Mouse (Mus musculus) induced T-regulatory cell, adult 2 months (primary cell): ENCODE results near the gene Ccdc163.
A peak's percentile ranks its signal among the peaks of the same experiment; 100 is the strongest.
"Not testable (repeated sequence)": the region's sequence is repeated elsewhere in the genome, so short reads cannot be mapped to it uniquely, and the experiment has no call there.

ENCODE experiments used
- DNase-seq: peaks from one replicate; pipeline ENCODE4 v3.0.0-alpha.2; 2012; ENCODE audit warnings: low read depth

The Ccdc163 gene

GRCm38 (mm10) chr4:116708201-116708764 is at the start of gene Ccdc163, which contains the start of gene Mmachc:
Gene Ccdc163, plus strand, starts transcription at chr4:116708509.
Gene Mmachc, minus strand, starts transcription at chr4:116708406.
- DNase-seq, result peak; percentile 94

- DNase-seq, result no peak
Measured at GRCm38 (mm10) chr4:116659474-116659873, 48.8 kb upstream of the Ccdc163 start.

GRCm38 (mm10) chr4:116659916-116660315 is 48.4 kb upstream of the Ccdc163 start:
- not testable (repeated sequence) for DNase-seq

- DNase-seq, result no peak
Measured at GRCm38 (mm10) chr4:116660829-116661228, 47.5 kb upstream of the Ccdc163 start.

GRCm38 (mm10) chr4:116661998-116662397 is 46.3 kb upstream of the Ccdc163 start:
- no peak for DNase-seq

- no peak for DNase-seq
Measured at GRCm38 (mm10) chr4:116666625-116667024, 41.7 kb upstream of the Ccdc163 start.

- no peak for DNase-seq
Measured at GRCm38 (mm10) chr4:116668145-116668544, 40.2 kb upstream of the Ccdc163 start.

GRCm38 (mm10) chr4:116669291-116669690 is 39.0 kb upstream of the Ccdc163 start:
- no peak for DNase-seq

- no peak for DNase-seq
Measured at GRCm38 (mm10) chr4:116672785-116673184, 35.5 kb upstream of the Ccdc163 start.

GRCm38 (mm10) chr4:116674761-116675160 is 33.5 kb upstream of the Ccdc163 start:
- DNase-seq, result not testable (repeated sequence)

GRCm38 (mm10) chr4:116676027-116676426 is 32.3 kb upstream of the Ccdc163 start:
- DNase-seq, result peak; percentile 66

- DNase-seq, result no peak
Measured at GRCm38 (mm10) chr4:116677808-116678207, 30.5 kb upstream of the Ccdc163 start.

GRCm38 (mm10) chr4:116679141-116679540 is 29.2 kb upstream of the Ccdc163 start:
- DNase-seq, result no peak

GRCm38 (mm10) chr4:116680521-116680920 is 27.8 kb upstream of the Ccdc163 start:
- DNase-seq, result not testable (repeated sequence)

- DNase-seq, result no peak
Measured at GRCm38 (mm10) chr4:116683957-116684356, 24.4 kb upstream of the Ccdc163 start.

GRCm38 (mm10) chr4:116684665-116685064 is 23.6 kb upstream of the Ccdc163 start:
- DNase-seq, result peak; percentile 31

- peak; percentile 96 for DNase-seq
Measured at GRCm38 (mm10) chr4:116685402-116686061, 22.8 kb upstream of the Ccdc163 start, which contains the start of gene Prdx1. Gene Prdx1, plus strand, starts transcription at chr4:116685544.

GRCm38 (mm10) chr4:116687041-116687440 is 21.3 kb upstream of the Ccdc163 start:
- DNase-seq, result no peak

- DNase-seq, result peak; percentile 49
Measured at GRCm38 (mm10) chr4:116689309-116689876, 18.9 kb upstream of the Ccdc163 start.

- DNase-seq, result no peak
Measured at GRCm38 (mm10) chr4:116692146-116692545, 16.2 kb upstream of the Ccdc163 start.

- no peak for DNase-seq
Measured at GRCm38 (mm10) chr4:116693785-116694184, 14.5 kb upstream of the Ccdc163 start.

GRCm38 (mm10) chr4:116698693-116699342 is 9.5 kb upstream of the Ccdc163 start:
- no peak for DNase-seq

GRCm38 (mm10) chr4:116700964-116701363 is 7.3 kb upstream of the Ccdc163 start:
- no peak for DNase-seq
